Mouse (Mus musculus) lung, embryonic 15.5 days (tissue): ENCODE data around the gene Stk38. TPM values are rescaled to one million over a fixed set of nuclear protein-coding genes. Genes with fewer than 3 reads are reported as not detected.
A peak's percentile ranks its signal among the peaks of the same experiment; 100 is the strongest.

Experiments
- ATAC-seq: fragments of 200-750 bp; cut with Nextera tagmentation; 2 replicates; pipeline ENCODE4 v1.8.0; 2017; ENCODE audit warnings: moderate number of reproducible peaks, borderline replicate concordance; ENCODE audit not compliant: low FRiP score, low TSS enrichment; ENCODE audit errors: extremely low read depth
- H3K27ac ChIP-seq: fragments of 300-500 bp; sonication (generic); 2 replicates; pipeline ENCODE4 v1.5.1; 2015; ENCODE audit warnings: moderate library complexity, mild to moderate bottlenecking, inconsistent platforms
- H3K27me3 ChIP-seq: fragments of 300-500 bp; sonication (generic); 2 replicates; pipeline ENCODE4 v1.6.1; 2015; ENCODE audit warnings: inconsistent platforms
- H3K36me3 ChIP-seq: fragments of 300-500 bp; sonication (generic); 2 replicates; pipeline ENCODE4 v1.6.1; 2015; ENCODE audit warnings: inconsistent platforms
- H3K4me1 ChIP-seq: fragments of 300-500 bp; sonication (generic); 2 replicates; pipeline ENCODE4 v1.6.1; 2015; ENCODE audit warnings: inconsistent platforms
- H3K4me2 ChIP-seq: fragments of 300-500 bp; sonication (generic); 2 replicates; pipeline ENCODE4 v1.6.1; 2015; ENCODE audit warnings: inconsistent platforms, mild to moderate bottlenecking, moderate library complexity
- H3K4me3 ChIP-seq: fragments of 300-500 bp; sonication (generic); 2 replicates; pipeline ENCODE4 v1.5.1; 2015; ENCODE audit warnings: mild to moderate bottlenecking, inconsistent platforms
- H3K9ac ChIP-seq: fragments of 300-500 bp; sonication (generic); 2 replicates; pipeline ENCODE4 v1.6.1; 2015; ENCODE audit warnings: inconsistent platforms
- H3K9me3 ChIP-seq: fragments of 300-500 bp; sonication (generic); 2 replicates; pipeline ENCODE4 v1.6.1; 2016; ENCODE audit warnings: inconsistent platforms
- WGBS: fragments of 180-500 bp; shearing (Covaris S2); methylation state at CpG from one replicate; pipeline ENCODE4 v1.1.7; 2015; 5-methylcytosine and 5-hydroxymethylcytosine counted together
- polyA plus RNA-seq: library from polyadenylated mRNA; unstranded; fragments of >200 nt; fragmentation: Nextera tagmentation; extraction: Ambion mirVana; gene quantifications from 2 replicates; pipeline ENCODE4 v1.2.1, GENCODE M21; 2015

Stk38 gene
- polyA plus RNA-seq, 1 experiment from 2014 or later: 105 TPM

DNA sequence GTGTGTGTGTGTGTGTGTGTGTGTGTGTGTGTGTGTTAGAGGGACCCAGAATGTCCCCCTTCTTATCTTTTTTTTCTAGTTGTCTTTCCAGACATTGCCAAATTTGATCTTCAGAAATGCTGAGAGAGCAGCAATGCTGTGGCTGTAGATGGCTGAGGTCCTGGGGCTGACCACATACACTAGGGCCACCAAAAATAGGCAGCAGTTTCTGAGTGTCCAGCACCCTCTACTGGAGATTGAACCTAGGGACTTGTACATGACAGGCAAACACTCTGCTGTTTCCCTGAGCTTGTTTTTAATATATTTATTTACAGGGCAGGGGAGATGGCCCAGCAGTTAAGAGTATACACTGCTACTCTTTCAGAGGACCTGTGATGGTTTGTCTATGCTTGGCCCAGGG, 12.6 kb upstream of the Stk38 start:
- peaks cover 21% of the 10 kb centered on the region for H3K4me1 ChIP-seq
- H3K9me3 ChIP-seq: no peaks in the 10 kb centered on the region
- ATAC-seq: 0 out of 2 replicates have a peak, but pooled peaks have one; percentile 56
- no peak overlapping the region for H3K9ac ChIP-seq
- H3K36me3 ChIP-seq: no peaks in the 10 kb centered on the region
- no peak overlapping the region for H3K4me2 ChIP-seq
- no peaks in the 10 kb centered on the region for H3K27me3 ChIP-seq
- H3K27ac ChIP-seq: no peak overlapping the region
- H3K4me3 ChIP-seq: no peak overlapping the region

DNA sequence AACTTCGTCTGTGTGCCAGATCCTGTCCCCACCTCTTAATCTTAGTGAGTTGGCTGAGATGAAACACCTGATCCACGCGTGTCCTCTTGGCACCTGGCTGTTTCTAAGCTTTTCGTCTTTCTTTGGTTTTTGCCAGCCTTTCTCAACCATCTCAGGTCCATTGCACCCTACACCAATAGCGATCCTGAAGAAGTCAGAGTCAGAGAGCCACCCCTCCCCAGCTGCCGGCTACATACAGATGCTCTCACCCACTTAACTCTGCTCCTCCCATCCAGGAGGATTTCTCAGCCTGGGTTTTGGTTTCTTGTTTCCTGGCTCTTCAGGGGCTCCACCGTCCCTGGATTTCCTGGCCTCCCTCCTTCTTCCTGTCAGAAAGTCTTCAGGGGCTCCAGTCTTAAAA, 11.6 kb upstream of the Stk38 start:
- 58% methylated on average over 7 of the region's 7 CpGs for WGBS
- no peaks in the 10 kb centered on the region for H3K9me3 ChIP-seq
- H3K9ac ChIP-seq: no peak overlapping the region
- no peak overlapping the region for H3K4me2 ChIP-seq
- H3K4me3 ChIP-seq: no peak overlapping the region
- no peak for ATAC-seq
- no peaks in the 10 kb centered on the region for H3K27me3 ChIP-seq
- no peaks in the 10 kb centered on the region for H3K36me3 ChIP-seq
- H3K4me1 ChIP-seq: peaks cover 11% of the 10 kb centered on the region
- H3K27ac ChIP-seq: no peak overlapping the region

DNA sequence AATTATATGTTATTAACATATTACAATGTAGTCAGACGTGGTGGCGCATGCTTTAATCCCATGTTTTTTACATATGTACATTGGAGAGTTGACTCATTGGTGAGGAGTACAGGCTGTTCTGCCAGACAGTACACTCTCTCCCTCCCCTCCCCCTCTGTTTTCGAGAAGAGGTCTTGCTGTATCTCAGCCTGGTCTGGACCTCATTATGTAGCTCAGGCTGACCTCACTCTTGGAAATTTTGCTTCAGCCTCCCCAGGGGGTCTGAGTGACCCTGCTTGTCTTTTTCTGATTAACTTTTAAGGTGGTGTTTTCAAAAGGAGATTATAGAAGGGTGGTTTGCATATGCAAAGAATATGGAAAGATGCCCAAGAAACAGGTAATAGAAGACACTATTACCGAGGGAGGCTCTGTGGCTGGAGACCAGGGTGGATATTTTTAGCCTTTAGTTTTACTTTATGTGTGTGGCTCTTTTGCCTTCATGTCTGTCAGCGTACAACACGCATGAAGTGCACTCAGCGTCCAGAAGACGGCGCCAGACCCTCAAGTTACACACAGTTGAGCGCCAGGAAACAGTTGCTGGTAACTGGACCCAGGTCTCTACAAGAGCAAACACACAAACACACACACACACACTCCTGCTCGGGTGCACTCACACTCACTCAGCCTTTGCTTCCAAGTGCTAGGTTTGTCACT, 10.6 kb upstream of the Stk38 start:
- Histone ChIP-seq H3K27ac (no peak overlapping the region), H3K27me3 (no peaks in the 10 kb centered on the region), H3K4me1 (0 out of 2 replicates have a peak, but pooled peaks cover 10% of the 10 kb centered on the region), H3K4me3 (no peak overlapping the region), H3K9ac (no peak overlapping the region), H3K9me3 (no peaks in the 10 kb centered on the region), H3K4me2 (no peak overlapping the region), H3K36me3 (no peaks in the 10 kb centered on the region)
- 48% methylated on average over 11 of the region's 11 CpGs for WGBS
- no peak for ATAC-seq

DNA sequence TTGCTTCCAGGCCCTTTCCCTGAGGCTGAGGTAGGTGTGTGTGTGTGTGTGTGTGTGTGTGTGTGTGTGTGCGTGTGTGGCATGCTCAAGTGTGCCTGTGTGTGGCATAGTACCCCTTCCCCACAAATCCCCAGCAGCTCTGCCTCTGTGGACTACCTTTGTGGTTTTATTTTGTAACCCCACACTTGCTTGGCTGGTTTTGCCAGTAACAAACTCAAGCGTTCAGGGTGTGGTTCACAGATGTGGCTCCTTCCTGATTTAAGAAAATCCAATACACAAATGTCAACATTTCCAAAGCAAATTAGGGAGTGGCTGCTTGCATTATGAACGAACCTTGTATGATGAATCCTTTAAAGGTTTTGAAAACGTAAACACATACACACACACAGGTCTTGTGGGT, 8.9 kb upstream of the Stk38 start:
- Histone ChIP-seq H3K27ac (no peak overlapping the region), H3K4me2 (no peak overlapping the region), H3K9me3 (no peaks in the 10 kb centered on the region), H3K4me3 (no peak overlapping the region), H3K27me3 (no peaks in the 10 kb centered on the region), H3K9ac (no peak overlapping the region), H3K4me1 (0 out of 2 replicates have a peak, but pooled peaks cover 4% of the 10 kb centered on the region), H3K36me3 (no peaks in the 10 kb centered on the region)
- WGBS: 66% methylated on average over 4 of the region's 4 CpGs
- ATAC-seq: no peak

DNA sequence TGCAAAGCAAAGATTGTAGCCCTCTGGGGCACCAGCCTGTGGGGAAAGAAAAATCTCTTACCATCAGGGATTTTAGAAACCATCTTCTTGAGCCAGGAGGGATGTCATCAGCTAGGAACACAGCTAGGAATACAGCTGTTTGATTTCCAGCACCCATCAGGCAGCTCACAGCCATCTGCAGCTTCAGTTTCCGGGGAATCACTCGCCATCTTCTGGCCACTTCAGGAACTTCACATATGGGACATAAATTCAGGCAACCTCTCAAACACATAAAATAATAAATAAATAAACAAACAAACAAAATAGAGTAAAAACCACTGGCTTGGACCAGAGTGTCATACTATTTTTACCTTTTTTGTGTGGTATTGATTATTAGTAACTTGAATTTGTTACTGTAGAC, 7.8 kb upstream of the Stk38 start:
- H3K36me3 ChIP-seq: no peaks in the 10 kb centered on the region
- no peak for ATAC-seq
- WGBS: 23% methylated on average over 2 of the region's 2 CpGs
- no peak overlapping the region for H3K4me2 ChIP-seq
- no peak overlapping the region for H3K9ac ChIP-seq
- no peaks in the 10 kb centered on the region for H3K27me3 ChIP-seq
- H3K27ac ChIP-seq: no peak overlapping the region
- H3K4me3 ChIP-seq: no peak overlapping the region
- H3K9me3 ChIP-seq: no peaks in the 10 kb centered on the region
- H3K4me1 ChIP-seq: 0 out of 2 replicates have a peak, but pooled peaks cover 4% of the 10 kb centered on the region

- peak overlapping the region; percentile 50; the same call in 1 of the 2 replicates for H3K27ac ChIP-seq
- no peaks in the 10 kb centered on the region for H3K9me3 ChIP-seq
- no peak overlapping the region for H3K4me2 ChIP-seq
- ATAC-seq: peak; percentile 66; the same call in 1 of the 2 replicates
- H3K27me3 ChIP-seq: no peaks in the 10 kb centered on the region
- H3K4me1 ChIP-seq: 0 out of 2 replicates have a peak, but pooled peaks cover 4% of the 10 kb centered on the region
- H3K9ac ChIP-seq: no peak overlapping the region
- H3K36me3 ChIP-seq: no peaks in the 10 kb centered on the region
- no peak overlapping the region for H3K4me3 ChIP-seq
Observed at GRCm38 (mm10) chr17:29014235-29014634, 6.4 kb upstream of the Stk38 start.

GRCm38 (mm10) chr17:29009181-29009580, 1.4 kb upstream of the Stk38 start:
- Histone ChIP-seq H3K36me3 (peaks cover 1% of the 10 kb centered on the region; the same call in 1 of the 2 replicates), H3K4me3 (no peak overlapping the region), H3K4me1 (peaks cover 14% of the 10 kb centered on the region), H3K4me2 (no peak overlapping the region), H3K27ac (no peak overlapping the region), H3K9me3 (no peaks in the 10 kb centered on the region), H3K27me3 (no peaks in the 10 kb centered on the region), H3K9ac (no peak overlapping the region)
- ATAC-seq: no peak
- 85% methylated on average over 4 of the region's 4 CpGs for WGBS

- peak overlapping the region; percentile 90 for H3K27ac ChIP-seq
- 21% methylated on average over 8 of the region's 8 CpGs for WGBS
- no peaks in the 10 kb centered on the region for H3K9me3 ChIP-seq
- ATAC-seq: no peak
- H3K4me1 ChIP-seq: peaks cover 11% of the 10 kb centered on the region
- peak overlapping the region; percentile 67 for H3K4me2 ChIP-seq
- peak overlapping the region; percentile 95 for H3K4me3 ChIP-seq
- no peaks in the 10 kb centered on the region for H3K27me3 ChIP-seq
- peaks cover 3% of the 10 kb centered on the region; the same call in 1 of the 2 replicates for H3K36me3 ChIP-seq
- peak overlapping the region; percentile 92 for H3K9ac ChIP-seq
Observed at GRCm38 (mm10) chr17:29008326-29008650, 493 bp upstream of the Stk38 start.

- WGBS: under 1% methylated on average over 19 of the region's 19 CpGs
- peak; percentile 9 for ATAC-seq
- Histone ChIP-seq H3K4me3 (peak overlapping the region; percentile 95), H3K4me2 (peak overlapping the region; percentile 67), H3K4me1 (peaks cover 11% of the 10 kb centered on the region), H3K9me3 (no peaks in the 10 kb centered on the region), H3K27me3 (no peaks in the 10 kb centered on the region), H3K36me3 (peaks cover 3% of the 10 kb centered on the region; the same call in 1 of the 2 replicates), H3K9ac (peak overlapping the region; percentile 92), H3K27ac (peak overlapping the region; percentile 90)
Observed at GRCm38 (mm10) chr17:29007243-29007640, 553 bp downstream of the Stk38 start.

DNA sequence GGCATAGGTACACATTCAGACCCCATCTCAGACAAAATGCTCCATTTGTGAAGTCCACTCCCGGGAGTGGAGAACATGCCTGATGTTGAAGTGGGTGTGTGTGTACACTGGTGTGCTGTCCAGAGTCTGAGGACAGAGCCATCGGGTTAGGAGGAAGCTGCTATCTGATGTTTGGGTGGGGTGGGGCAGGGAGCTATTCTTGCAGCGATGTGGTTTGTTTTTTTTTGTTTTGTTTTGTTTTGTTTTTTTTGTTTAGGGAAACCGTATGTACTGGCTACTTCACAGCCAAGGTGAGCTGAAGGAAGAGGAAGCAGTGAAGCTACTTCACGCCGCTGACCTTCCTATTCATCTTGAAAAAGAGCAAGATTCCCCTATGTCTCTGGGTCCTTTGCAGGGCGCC, 983 bp downstream of the Stk38 start:
- H3K36me3 ChIP-seq: peaks cover 3% of the 10 kb centered on the region; the same call in 1 of the 2 replicates
- WGBS: 3% methylated on average over 7 of the region's 7 CpGs
- peak overlapping the region; percentile 67 for H3K4me2 ChIP-seq
- H3K4me3 ChIP-seq: peak overlapping the region; percentile 95
- peaks cover 11% of the 10 kb centered on the region for H3K4me1 ChIP-seq
- ATAC-seq: no peak
- H3K27me3 ChIP-seq: no peaks in the 10 kb centered on the region
- no peaks in the 10 kb centered on the region for H3K9me3 ChIP-seq
- H3K9ac ChIP-seq: peak overlapping the region; percentile 92
- peak overlapping the region; percentile 90; the same call in 1 of the 2 replicates for H3K27ac ChIP-seq

GRCm38 (mm10) chr17:29005002-29005401, 2.8 kb downstream of the Stk38 start:
- H3K4me1 ChIP-seq: peaks cover 11% of the 10 kb centered on the region
- H3K4me3 ChIP-seq: no peak overlapping the region
- H3K27me3 ChIP-seq: no peaks in the 10 kb centered on the region
- H3K9ac ChIP-seq: no peak overlapping the region
- no peaks in the 10 kb centered on the region for H3K9me3 ChIP-seq
- H3K27ac ChIP-seq: no peak overlapping the region
- WGBS: 94% methylated on average over 3 of the region's 3 CpGs
- no peak for ATAC-seq
- peaks cover 14% of the 10 kb centered on the region for H3K36me3 ChIP-seq
- no peak overlapping the region for H3K4me2 ChIP-seq

DNA sequence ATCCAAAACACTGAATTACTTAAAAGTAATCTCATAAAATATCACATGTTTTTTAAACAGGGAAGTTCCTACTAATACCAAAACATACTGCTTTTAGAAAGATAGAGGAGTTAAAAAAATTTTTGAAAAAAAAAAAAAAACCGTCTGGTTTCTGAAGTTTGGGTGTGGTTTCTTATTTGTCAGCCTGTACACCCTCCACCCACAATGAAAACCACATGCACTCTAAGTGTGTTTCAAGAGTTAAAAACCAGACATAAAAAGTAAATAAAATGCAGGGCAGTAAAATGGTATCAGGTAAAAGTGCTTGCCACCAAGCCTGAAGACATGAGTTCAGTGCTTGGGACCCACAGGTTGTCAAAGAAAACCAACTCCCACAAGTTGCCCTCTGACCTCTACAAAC, 4.1 kb downstream of the Stk38 start:
- H3K4me1 ChIP-seq: peaks cover 11% of the 10 kb centered on the region
- H3K4me3 ChIP-seq: no peak overlapping the region
- no peaks in the 10 kb centered on the region for H3K27me3 ChIP-seq
- H3K4me2 ChIP-seq: no peak overlapping the region
- no peak overlapping the region for H3K27ac ChIP-seq
- ATAC-seq: no peak
- no peak overlapping the region for H3K9ac ChIP-seq
- no peaks in the 10 kb centered on the region for H3K9me3 ChIP-seq
- WGBS: 66% methylated on average over 1 of the region's 1 CpGs
- H3K36me3 ChIP-seq: peaks cover 25% of the 10 kb centered on the region
